Mouse (Mus musculus) forebrain, embryonic 13.5 days (tissue): ENCODE measurements around the gene Ptbp1. TPM values are rescaled to one million over a fixed set of nuclear protein-coding genes. Genes with fewer than 3 reads are reported as not detected.
"Not testable (repeated sequence)": the region's sequence is repeated elsewhere in the genome, so short reads cannot be mapped to it uniquely, and the experiment has no call there.

ENCODE experiments used
- ATAC-seq: fragments of 200-750 bp; cut with Nextera tagmentation; 2 replicates; pipeline ENCODE4 v1.8.0; 2017
- H3K27ac ChIP-seq: fragments of 300-500 bp; sonication (generic); 2 replicates; pipeline ENCODE4 v1.5.1; 2015; ENCODE audit warnings: inconsistent platforms, mild to moderate bottlenecking, moderate library complexity
- H3K27me3 ChIP-seq: fragments of 300-500 bp; sonication (generic); 2 replicates; pipeline ENCODE4 v1.6.1; 2015; ENCODE audit warnings: mild to moderate bottlenecking, inconsistent platforms
- H3K36me3 ChIP-seq: fragments of 300-500 bp; sonication (generic); 2 replicates; pipeline ENCODE4 v1.6.1; 2015; ENCODE audit warnings: mild to moderate bottlenecking, inconsistent platforms; ENCODE audit not compliant: poor library complexity, severe bottlenecking
- H3K4me1 ChIP-seq: fragments of 300-500 bp; sonication (generic); 2 replicates; pipeline ENCODE4 v1.6.1; 2015; ENCODE audit warnings: inconsistent platforms
- H3K4me2 ChIP-seq: fragments of 300-500 bp; sonication (generic); 2 replicates; pipeline ENCODE4 v1.6.1; 2015; ENCODE audit warnings: inconsistent platforms, mild to moderate bottlenecking, moderate library complexity
- H3K4me3 ChIP-seq: fragments of 300-500 bp; sonication (generic); 2 replicates; pipeline ENCODE4 v1.5.1; 2015; ENCODE audit warnings: mild to moderate bottlenecking, inconsistent platforms
- H3K9ac ChIP-seq: fragments of 300-500 bp; sonication (generic); 2 replicates; pipeline ENCODE4 v1.6.1; 2015; ENCODE audit warnings: mild to moderate bottlenecking, inconsistent platforms
- H3K9me3 ChIP-seq: fragments of 300-500 bp; sonication (generic); replicated peaks from 2 replicates; pipeline ENCODE4 v1.6.1; 2016; ENCODE audit warnings: inconsistent platforms
- WGBS: fragments of 180-500 bp; shearing (Covaris S2); methylation state at CpG from one replicate; pipeline ENCODE4 v1.1.7; 2015; 5-methylcytosine and 5-hydroxymethylcytosine counted together
- polyA plus RNA-seq: library from polyadenylated mRNA; unstranded; fragments of >200 nt; fragmentation: Nextera tagmentation; extraction: Ambion mirVana; gene quantifications from 2 replicates; pipeline ENCODE4 v1.2.1, GENCODE M21; 2015

The Ptbp1 gene
- polyA plus RNA-seq, 1 experiment from 2014 or later, result 148 TPM

- WGBS, result 60% methylated on average over 1 of the region's 1 CpGs
These were observed 22.9 kb downstream of the Ptbp1 start for GRCm38 (mm10) chr10:79877174-79877573.

GRCm38 (mm10) chr10:79877757-79878156 is 23.5 kb downstream of the Ptbp1 start:
- 58% methylated on average over 12 of the region's 12 CpGs for WGBS
- Histone ChIP-seq H3K9me3 (no peaks in the 10 kb centered on the region), H3K27ac (no peak overlapping the region), H3K36me3 (no peaks in the 10 kb centered on the region), H3K27me3 (peaks cover 36% of the 10 kb centered on the region), H3K4me3 (no peak overlapping the region), H3K4me2 (no peak overlapping the region), H3K9ac (no peak overlapping the region), H3K4me1 (peaks cover 26% of the 10 kb centered on the region)
- no peak for ATAC-seq

More at GRCm38 (mm10) chr10:79877174-79877573, 22.9 kb downstream of the Ptbp1 start:
- Histone ChIP-seq H3K4me2 (no peak overlapping the region), H3K27ac (no peak overlapping the region), H3K4me3 (no peak overlapping the region), H3K9ac (no peak overlapping the region), H3K27me3 (peaks cover 30% of the 10 kb centered on the region; the same call in 1 of the 2 replicates), H3K9me3 (no peaks in the 10 kb centered on the region), H3K36me3 (no peaks in the 10 kb centered on the region), H3K4me1 (peaks cover 28% of the 10 kb centered on the region)
- no peak for ATAC-seq

- 58% methylated on average over 3 of the region's 3 CpGs for WGBS
- H3K27ac ChIP-seq, result no peak overlapping the region
- peaks cover 42% of the 10 kb centered on the region for H3K27me3 ChIP-seq
- H3K9me3 ChIP-seq, result no peaks in the 10 kb centered on the region
- H3K9ac ChIP-seq, result no peak overlapping the region
- H3K4me3 ChIP-seq, result no peak overlapping the region
- no peaks in the 10 kb centered on the region for H3K36me3 ChIP-seq
- H3K4me1 ChIP-seq, result peaks cover 19% of the 10 kb centered on the region
- ATAC-seq, result no peak
- no peak overlapping the region for H3K4me2 ChIP-seq
These were observed 25.3 kb downstream of the Ptbp1 start for GRCm38 (mm10) chr10:79879527-79879926.

- Histone ChIP-seq H3K27me3 (peaks cover 42% of the 10 kb centered on the region), H3K36me3 (no peaks in the 10 kb centered on the region), H3K4me1 (peaks cover 7% of the 10 kb centered on the region), H3K4me2 (no peak overlapping the region), H3K9ac (no peak overlapping the region), H3K27ac (no peak overlapping the region), H3K4me3 (no peak overlapping the region), H3K9me3 (no peaks in the 10 kb centered on the region)
- ATAC-seq, result no peak
- 11% methylated on average over 9 of the region's 9 CpGs for WGBS
These were observed 26.5 kb downstream of the Ptbp1 start for GRCm38 (mm10) chr10:79880721-79881120.

- 7% methylated on average over 22 of the region's 22 CpGs for WGBS
- Histone ChIP-seq H3K4me1 (peaks cover 7% of the 10 kb centered on the region), H3K9me3 (no peaks in the 10 kb centered on the region), H3K9ac (no peak overlapping the region), H3K4me3 (peak overlapping the region; percentile 7; the same call in 1 of the 2 replicates), H3K27me3 (peaks cover 42% of the 10 kb centered on the region), H3K36me3 (no peaks in the 10 kb centered on the region), H3K4me2 (peak overlapping the region; percentile 35), H3K27ac (no peak overlapping the region)
- peak; percentile 41; the same call in 1 of the 2 replicates for ATAC-seq
These were observed 27.8 kb downstream of the Ptbp1 start for GRCm38 (mm10) chr10:79881981-79882380.

- Histone ChIP-seq H3K4me3 (no peak overlapping the region), H3K27me3 (peaks cover 36% of the 10 kb centered on the region), H3K27ac (no peak overlapping the region), H3K9me3 (no peaks in the 10 kb centered on the region), H3K9ac (no peak overlapping the region), H3K4me2 (no peak overlapping the region), H3K36me3 (no peaks in the 10 kb centered on the region), H3K4me1 (peaks cover 7% of the 10 kb centered on the region)
- 14% methylated on average over 22 of the region's 22 CpGs for WGBS
- ATAC-seq, result 0 out of 2 replicates have a peak, but pooled peaks have one; percentile 24
These were observed 29.3 kb downstream of the Ptbp1 start for GRCm38 (mm10) chr10:79883297-79884084.

- ATAC-seq, result no peak
These were observed 30.2 kb downstream of the Ptbp1 start for GRCm38 (mm10) chr10:79884446-79884845.

GRCm38 (mm10) chr10:79884938-79885337 is 30.7 kb downstream of the Ptbp1 start:
- not testable (repeated sequence) for H3K4me3 ChIP-seq, ATAC-seq, H3K9me3 ChIP-seq, H3K4me1 ChIP-seq, H3K27ac ChIP-seq, H3K4me2 ChIP-seq, H3K36me3 ChIP-seq, H3K9ac ChIP-seq
- WGBS, result 79% methylated on average over 3 of the region's 3 CpGs
- H3K27me3 ChIP-seq, result peaks cover 33% of the 10 kb centered on the region

More at GRCm38 (mm10) chr10:79884446-79884845, 30.2 kb downstream of the Ptbp1 start:
- Histone ChIP-seq H3K36me3 (no peaks in the 10 kb centered on the region), H3K4me1 (peaks cover 7% of the 10 kb centered on the region), H3K4me2 (no peak overlapping the region), H3K9me3 (no peaks in the 10 kb centered on the region), H3K9ac (no peak overlapping the region), H3K4me3 (no peak overlapping the region), H3K27me3 (peaks cover 33% of the 10 kb centered on the region), H3K27ac (no peak overlapping the region)
- 66% methylated on average over 4 of the region's 4 CpGs for WGBS

- Histone ChIP-seq H3K27ac (no peak within 1 kb of the TSS), H3K4me3 (no peak within 1 kb of the TSS), H3K4me1 (peaks cover 7% of the 10 kb centered on the region), H3K4me2 (no peak within 1 kb of the TSS), H3K9ac (no peak within 1 kb of the TSS), H3K27me3 (peaks cover 33% of the 10 kb centered on the region), H3K36me3 (no peaks in the 10 kb centered on the region), H3K9me3 (no peaks in the 10 kb centered on the region)
- no peak for ATAC-seq
- WGBS, result 80% methylated on average over 6 of the region's 6 CpGs
These were observed 31.8 kb downstream of the Ptbp1 start, which contains the start of gene Elane for GRCm38 (mm10) chr10:79886054-79886453. Gene Elane, plus strand, starts transcription at chr10:79886247.

- no peak overlapping the region for H3K4me3 ChIP-seq
- H3K9ac ChIP-seq, result no peak overlapping the region
- H3K27ac ChIP-seq, result no peak overlapping the region
- peaks cover 27% of the 10 kb centered on the region for H3K27me3 ChIP-seq
- 86% methylated on average over 8 of the region's 8 CpGs for whole genome bisulfite sequencing
- H3K9me3 ChIP-seq, result no peaks in the 10 kb centered on the region
- no peak overlapping the region for H3K4me2 ChIP-seq
- no peaks in the 10 kb centered on the region for H3K36me3 ChIP-seq
- H3K4me1 ChIP-seq, result peaks cover 7% of the 10 kb centered on the region
- no peak for ATAC-seq
These were observed 32.4 kb downstream of the Ptbp1 start for GRCm38 (mm10) chr10:79886611-79887010.

- Histone ChIP-seq H3K27me3 (peaks cover 9% of the 10 kb centered on the region; the same call in 1 of the 2 replicates), H3K36me3 (0 out of 2 replicates have a peak, but pooled peaks cover 4% of the 10 kb centered on the region), H3K9me3 (no peaks in the 10 kb centered on the region), H3K27ac (no peak overlapping the region), H3K4me1 (no peaks in the 10 kb centered on the region; the same call in 1 of the 2 replicates), H3K4me3 (no peak overlapping the region), H3K4me2 (no peak overlapping the region), H3K9ac (no peak overlapping the region)
- 96% methylated on average over 2 of the region's 2 CpGs for WGBS
- no peak for ATAC-seq
These were observed 35.2 kb downstream of the Ptbp1 start for GRCm38 (mm10) chr10:79889386-79889785.

- Histone ChIP-seq H3K27ac (no peak within 1 kb of the TSS), H3K27me3 (peaks cover 9% of the 10 kb centered on the region; the same call in 1 of the 2 replicates), H3K4me2 (no peak within 1 kb of the TSS), H3K4me1 (no peaks in the 10 kb centered on the region; the same call in 1 of the 2 replicates), H3K9ac (no peak within 1 kb of the TSS), H3K36me3 (peaks cover 13% of the 10 kb centered on the region), H3K4me3 (no peak within 1 kb of the TSS), H3K9me3 (no peaks in the 10 kb centered on the region)
- 41% methylated on average over 5 of the region's 5 CpGs for whole genome bisulfite sequencing
- ATAC-seq, result no peak
These were observed 36.4 kb downstream of the Ptbp1 start, which contains the start of gene Cfd for GRCm38 (mm10) chr10:79890670-79891069. Gene Cfd, plus strand, starts transcription at chr10:79890853.
